Mouse (Mus musculus) adrenal gland (tissue): Measurements from ENCODE around the gene Aym1.
"Not testable (repeated sequence)": the region's sequence is repeated elsewhere in the genome, so short reads cannot be mapped to it uniquely, and the experiment has no call there.

Source experiments
- intact Hi-C: fragments of 180-260 bp; cut with DNase I; formaldehyde crosslinking; loops from one replicate; pipeline ENCODE4 v1.15.1; 2025
- long read RNA-seq, 2 experiments: library from polyadenylated mRNA; unstranded; transcript quantifications; one replicate each; pipeline ENCODE4 v2.0.0; 2020; ENCODE audit warnings: borderline replicate concordance in 1 of 2; ENCODE audit not compliant: insufficient replicate concordance in 1 of 2

The Aym1 gene
- long read RNA-seq, experiment 1, result 0 reads
- long read RNA-seq, experiment 2, result 0 reads

DNA sequence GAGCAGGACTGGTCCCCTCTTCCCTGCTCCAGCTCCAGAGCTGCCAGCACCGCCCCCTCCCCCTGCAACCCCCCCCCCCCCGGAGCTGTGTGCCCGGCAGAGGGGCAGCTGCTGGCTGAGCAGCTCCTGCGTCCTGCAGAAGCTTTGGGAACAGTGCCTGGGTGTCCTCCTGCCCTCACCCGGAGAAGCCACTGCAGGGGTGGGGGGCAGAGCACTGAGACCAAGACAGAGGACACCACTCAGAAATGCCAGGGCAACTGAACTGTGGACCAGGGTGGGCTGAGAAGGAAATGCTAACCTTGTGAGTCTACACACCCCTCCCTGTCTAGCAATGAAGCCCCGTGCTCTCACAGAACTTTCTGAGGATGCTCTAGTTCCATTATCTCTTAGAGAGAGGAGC is at the start of gene Aym1:
Gene Aym1, plus strand, starts transcription at position 109 of the 400 bp plus-strand sequence.
- intact Hi-C loops, result no loop called here

DNA sequence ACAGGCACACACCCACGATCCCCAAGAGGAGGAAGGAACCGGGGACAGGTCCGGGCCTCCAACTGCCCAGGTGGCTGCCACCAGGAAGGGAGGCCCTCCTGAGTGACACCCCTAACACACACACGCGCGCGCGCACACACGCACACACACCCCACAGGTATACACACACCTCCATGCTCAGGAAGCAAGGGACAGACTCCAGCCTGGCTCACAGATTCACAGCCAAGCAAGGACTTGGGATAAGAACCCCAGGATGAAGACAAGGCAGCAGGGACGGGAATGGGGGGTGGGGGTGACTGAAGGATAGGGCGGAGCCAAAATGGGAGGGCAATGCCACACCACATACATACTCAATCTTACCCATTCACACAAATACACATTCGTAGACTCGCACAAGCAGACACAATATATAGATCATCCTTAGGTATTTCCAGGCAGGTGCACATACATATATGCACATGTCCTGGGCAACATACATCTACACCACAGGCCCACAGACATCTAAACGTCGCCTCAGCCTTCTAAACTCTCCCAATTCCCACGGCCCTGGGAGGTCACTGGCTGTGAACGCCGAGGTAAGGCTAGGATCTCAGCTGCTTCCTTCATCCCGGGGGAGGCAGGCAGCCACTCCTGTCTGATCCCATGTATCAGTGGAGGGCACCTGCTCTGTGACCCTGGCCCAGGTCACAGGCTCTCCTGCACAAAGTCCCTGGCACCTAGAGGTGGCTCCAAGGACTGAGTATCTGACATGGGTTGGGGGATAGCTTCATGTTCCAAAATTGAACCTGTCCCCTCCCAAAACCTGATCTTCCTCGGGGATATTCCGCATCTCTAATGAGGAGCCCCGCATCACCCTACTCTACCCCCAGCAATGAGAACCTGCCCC is 47.4 kb upstream of the Aym1 start:
- intact Hi-C loops, result no loop called here

DNA sequence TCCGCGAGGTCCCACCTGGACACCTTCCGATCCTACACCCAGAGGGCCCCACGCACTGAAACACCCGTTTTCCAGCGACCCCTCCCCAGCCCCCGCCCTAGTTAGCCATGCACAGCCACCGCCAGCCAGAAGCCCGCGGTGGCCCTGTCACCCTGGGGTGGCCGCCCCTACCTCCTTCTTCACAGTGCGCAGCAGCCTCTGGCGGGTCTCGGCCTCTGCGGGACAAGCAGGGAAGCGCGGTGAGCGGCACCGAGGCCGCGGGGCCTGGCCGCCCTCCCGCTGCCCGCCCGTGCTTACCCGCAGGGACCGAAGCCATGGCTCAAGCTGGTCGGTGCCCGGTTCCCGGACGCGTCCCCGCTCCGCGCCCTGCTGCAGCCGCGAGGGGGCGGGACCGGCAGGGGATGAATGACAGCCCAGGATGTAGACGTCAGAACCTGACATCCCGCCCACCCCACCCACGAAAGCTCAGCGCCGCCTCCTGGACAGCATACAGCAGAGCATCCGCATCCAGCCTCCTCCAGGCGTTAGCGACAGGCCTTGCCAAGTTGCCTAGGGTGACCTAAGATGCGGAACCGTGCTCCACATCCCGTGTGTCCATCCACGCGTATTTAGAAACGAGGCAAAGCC is 46.6 kb upstream of the Aym1 start, which contains the start of gene Sgsm1:
Gene Sgsm1, minus strand, starts transcription at position 410 of the 627 bp plus-strand sequence.
- intact Hi-C loops, result no loop called here

DNA sequence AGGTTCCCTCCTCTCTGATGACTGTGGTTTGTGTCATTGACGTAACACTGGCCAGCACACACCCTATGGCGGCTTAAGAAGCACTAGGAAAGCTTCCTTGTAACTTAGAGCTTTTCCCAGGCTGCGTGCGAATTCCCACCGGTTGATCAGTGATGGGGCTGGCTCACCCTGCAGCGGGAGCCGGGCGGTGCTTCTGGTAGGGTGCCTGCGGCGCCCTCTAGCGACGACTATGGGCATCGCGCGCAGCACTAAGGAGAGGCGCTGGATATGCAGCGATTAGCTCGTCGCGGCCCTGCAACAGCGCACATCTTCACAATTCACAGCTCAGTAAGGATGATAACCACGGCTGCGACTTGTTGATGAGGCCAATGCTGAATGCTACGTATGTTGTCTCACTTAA is 43.1 kb upstream of the Aym1 start:
- intact Hi-C loops, result no loop called here

DNA sequence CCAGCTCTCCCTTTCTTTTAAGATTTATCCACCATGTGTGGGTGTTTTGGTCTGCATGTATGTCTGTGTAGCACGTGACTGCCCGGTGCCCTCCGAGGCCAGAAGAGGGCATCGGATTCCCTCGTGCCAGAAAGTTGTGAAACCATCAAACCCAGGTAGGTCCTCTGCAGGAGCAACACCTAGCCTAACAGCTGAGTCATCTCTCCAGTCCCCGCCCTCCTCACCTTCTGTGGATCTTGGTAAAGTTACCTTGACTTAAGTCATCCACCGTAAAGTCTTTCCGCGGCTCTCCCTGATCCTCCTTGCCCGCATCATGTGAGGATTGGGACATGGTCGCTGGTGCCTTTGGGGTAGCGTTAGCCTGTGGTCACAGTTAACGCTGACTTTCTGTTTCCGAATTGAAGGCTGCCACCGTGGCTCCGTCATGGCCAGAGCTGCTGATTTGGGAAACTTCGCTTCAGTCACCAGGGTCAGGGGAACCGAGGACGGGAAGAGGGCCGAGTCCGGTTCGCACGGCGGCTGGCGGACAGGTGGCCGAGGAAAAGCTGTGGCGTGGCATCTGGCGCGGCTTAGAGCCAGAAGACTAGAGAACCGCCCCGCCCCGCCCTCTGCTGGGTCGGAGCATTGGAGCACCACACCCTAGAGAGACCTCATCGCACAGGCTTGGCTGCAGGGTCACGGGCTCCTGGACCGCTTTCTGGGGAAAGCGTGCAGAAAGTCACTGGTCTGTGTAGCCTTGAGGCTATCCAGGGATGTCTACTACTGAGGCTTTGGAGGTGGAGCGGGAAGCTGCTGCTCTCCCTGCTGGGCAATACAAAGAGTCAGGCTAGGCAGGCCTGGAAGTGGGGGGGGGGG is 33.1 kb upstream of the Aym1 start:
- intact Hi-C loops, result no loop called here

DNA sequence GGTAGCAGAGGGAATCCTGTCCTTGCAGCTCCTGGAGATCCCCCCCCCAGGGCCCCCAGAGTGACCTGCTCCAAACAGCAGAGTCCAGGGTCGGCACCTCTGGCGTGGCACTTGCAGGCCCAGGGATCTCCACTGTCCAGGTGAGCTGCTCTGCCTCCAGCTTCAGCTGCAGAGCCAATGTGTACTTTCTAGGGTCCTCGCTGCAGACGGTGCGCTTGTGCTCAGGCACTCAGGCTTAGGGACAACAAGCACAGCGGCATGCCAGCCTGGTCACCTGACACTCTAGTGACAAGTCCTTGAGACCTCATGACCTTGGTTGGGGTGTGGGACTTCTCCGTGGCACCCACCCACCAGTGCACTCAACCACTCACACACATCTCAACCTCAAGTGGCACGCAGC is 27.6 kb upstream of the Aym1 start:
- intact Hi-C loops, result no loop called here

DNA sequence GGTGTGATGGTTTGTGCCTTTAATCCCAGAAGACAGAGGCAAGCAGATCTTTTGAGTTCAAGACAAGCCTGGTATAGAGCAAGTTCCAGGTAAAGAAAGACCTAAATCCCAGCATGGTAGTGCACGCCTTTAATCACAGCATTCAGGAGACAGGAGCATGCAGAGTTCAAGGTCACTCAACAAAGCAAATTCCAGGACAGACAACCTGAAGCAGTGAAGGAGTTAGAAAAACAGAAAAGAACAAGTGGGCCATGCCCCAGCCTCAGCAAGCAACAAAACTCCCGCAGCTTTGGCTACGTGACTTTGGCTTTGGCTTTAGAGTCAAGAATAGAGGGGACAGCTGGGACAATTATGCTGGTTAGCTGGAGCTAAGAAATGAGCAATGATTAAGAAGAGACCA is 26.9 kb upstream of the Aym1 start:
- intact Hi-C loops, result no loop called here

DNA sequence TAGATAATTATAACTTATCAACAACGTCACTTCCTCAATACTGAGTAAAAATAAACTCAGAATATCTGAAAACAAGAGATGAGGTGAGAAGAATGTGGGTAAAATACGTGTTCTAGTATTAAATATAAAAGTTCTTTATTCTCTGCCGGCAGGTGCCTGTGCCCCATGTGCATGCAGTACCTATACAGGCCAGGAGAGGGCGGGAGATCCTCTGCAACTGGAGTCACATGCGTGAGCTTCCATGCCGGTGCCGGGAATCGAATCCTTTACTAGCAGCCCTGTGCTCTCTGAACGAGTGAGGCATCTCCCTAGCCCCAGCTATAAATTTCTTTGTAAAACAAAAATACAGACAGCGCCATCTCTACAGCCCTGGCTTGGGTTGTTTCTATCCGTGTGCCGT is 24.9 kb upstream of the Aym1 start:
- intact Hi-C loops, result no loop called here

DNA sequence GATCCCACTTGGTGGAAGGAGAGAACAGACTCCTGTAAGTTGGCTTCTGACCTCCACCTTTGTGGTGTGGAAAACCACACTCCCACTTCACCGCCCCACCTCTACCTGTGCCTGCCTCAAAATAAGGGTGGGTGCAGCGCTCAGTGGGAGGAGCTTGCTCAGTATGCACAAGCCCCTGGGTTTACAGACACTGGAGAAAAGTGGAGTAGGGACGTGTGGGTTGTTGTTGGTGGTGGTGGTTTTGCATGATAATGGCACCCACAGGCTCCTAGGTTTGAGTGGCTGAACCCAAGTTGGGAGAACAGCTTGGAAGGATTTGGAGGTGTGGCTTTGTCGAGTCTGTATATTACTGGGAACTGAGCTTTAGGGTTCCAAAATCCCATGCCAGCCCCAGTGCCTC is 24.2 kb upstream of the Aym1 start:
- intact Hi-C loops, result no loop called here

DNA sequence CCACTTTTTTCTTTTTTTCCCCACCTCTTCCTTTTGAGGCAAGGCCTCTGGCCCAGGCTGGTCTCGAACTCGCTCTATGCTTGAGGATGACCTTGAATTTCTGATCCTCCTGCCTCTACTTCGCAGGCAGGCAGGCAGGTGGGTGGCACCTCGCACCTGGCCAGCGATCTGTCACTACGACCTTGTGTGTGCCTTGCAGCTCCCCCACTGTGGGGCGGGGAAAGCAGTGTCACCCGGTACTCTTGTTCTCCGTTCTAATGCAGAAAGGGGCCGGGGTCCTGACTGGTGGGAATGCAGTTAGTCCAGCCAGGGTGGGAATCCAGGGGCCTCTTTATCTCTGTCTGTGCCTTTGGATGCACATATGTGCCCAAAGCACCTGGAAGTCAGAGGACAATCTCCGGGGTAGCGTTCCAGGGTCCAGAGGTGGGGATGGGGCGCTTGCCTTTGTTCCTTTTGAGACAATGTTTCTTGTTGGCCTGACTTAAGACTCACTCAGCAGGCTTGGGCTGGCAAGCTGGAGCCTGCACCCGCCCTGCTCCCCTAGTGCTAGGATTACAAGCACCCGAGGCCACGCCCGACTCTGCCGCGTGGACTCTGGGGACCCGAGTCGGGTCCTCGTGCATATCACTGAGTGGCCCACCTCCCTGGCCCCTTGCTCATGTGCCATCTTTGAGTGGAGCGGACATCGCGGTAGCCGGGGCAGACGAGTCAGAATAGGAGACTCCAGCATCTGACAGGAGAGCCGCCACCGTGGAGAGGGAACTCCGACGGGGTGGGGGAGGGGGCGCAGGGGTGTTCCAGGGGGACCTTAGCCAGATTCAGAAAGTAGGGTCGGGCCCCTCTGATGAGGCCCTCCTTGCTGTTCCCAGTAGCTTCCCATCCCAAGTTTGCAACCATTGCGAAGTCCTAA is 22.2 kb upstream of the Aym1 start:
- intact Hi-C loops, result no loop called here

DNA sequence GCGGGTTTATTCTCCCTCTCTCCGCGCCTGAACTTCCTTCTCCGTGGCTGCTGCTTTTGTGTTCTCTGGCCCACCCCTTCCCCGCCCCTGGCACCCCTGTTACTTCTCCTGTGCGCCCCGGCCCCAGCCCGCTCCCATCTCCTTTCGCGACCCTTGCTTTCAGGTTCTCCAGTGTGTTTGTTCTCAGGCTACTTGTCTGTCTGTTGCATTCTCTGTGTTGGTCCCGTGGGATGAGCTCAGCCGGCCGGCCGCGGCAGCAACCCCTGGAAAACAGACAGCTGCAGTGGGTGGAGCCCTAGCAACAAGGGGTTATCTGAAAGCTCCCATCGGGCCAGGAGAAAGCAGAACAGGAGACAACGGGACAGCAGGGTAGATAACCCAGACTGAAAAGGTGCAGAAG is 21.4 kb upstream of the Aym1 start:
- intact Hi-C loops, result no loop called here

DNA sequence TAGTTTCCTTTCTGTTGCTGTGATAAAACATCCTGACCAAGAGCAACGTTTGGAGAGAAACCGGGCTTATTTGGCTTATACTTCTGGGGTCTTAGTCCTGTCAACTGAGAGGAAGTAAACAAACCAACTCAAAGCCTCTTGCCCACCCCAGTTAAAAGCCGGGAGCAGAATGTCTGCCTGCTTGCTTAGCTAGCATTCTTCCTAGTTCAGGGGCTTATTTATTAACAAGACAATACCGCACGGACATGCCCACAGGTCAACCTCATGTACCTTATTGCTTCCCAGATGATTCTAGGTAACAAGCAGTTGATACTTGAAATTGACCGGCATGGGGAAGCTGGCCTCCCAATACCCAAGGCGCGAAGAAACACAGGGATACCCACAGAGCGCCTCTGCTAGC is 20.8 kb upstream of the Aym1 start:
- intact Hi-C loops, result no loop called here

DNA sequence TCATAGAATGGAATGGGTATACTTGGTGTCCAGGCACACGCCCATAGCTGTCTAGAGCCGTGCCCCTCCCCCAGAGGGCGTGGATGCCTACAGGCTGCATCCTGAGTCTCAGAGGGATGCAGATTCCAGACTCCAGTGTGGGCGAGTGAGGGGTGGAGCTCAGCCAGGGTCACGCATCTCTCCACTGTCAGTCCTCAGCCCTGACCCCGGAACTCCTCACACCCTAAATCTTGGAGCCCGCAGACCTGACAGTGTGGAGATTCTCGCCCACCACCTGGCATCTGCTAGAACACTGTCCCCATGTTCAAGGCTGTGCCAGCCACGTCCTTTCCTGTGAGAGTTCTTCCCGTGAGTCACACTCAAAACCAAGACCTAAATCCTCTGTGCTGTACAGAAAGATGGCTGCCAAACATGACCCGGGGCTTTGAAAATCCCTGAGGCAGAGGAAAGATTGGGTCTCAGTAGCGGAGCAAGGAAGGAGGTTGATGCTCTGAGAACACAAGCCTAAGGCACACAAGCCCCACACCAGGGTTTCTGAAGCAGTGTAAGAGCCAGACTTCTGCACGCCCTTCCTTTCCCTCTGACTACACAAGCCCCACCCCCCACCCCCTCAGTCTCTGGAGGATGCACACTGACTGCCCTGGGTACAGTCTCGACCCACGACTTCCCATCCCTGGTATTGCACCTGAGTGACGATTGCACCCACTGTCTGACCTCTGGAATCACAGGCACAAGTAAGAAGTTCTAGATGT is 12.3 kb upstream of the Aym1 start:
- intact Hi-C loops, result no loop called here

DNA sequence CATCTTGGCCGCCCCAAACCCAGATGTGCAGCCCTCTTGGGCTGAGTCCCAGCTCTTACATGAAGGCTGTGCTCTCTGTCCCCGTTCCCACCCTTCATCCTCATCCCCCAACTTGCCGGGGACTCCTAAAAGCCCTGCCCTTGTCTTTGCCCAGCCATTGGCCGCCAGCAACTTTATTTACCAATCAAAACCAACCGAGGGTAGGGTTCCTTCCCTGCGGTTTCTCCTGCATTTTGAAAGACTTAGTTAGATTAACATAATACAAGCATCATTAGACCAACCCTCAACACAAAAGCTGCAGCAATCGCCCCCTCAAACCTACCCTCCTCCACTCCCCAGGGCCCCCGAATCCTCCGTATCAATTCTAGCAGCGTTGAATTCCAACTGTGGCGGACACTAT is 11.3 kb upstream of the Aym1 start:
- intact Hi-C loops, result no loop called here

DNA sequence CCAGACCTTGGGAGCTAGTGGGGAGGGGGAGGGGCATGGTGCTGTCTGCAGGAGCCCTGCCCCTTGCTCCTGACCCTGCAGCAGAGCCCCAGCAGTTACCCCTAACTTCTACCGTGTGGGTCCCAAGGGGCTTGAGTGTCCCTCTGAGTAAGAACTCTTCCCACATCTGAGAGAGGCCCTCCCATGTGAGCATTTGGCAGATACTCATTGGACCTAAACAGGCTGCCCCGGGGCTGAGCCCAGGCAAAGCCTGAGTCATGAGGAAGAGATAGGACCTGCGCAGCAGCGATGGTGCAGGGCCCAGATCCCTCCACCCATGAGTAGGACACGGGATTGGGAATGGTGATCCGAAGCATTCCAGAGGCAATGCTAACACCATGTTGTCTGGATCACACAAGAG is 10.4 kb upstream of the Aym1 start:
- intact Hi-C loops, result not testable (repeated sequence)

DNA sequence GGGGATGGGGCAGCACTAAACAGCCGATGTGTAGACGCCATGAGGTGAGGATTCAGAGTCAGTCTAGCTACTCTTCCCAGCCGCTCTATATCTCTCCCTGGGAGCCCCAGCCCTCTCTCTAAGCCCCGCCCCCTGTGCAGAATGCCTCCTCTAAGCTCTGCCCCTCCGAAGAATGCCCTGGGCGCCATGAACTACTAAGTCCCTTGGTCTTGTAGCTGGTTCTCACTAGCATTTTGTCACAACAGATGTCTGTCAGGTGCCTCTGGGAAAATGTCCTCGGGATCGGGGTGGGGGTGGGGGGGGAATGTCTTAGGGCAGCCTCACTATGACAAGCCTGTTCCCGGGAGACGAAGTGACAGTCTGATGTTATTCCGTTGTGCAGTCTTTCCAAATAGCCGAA is 9.5 kb upstream of the Aym1 start:
- intact Hi-C loops, result no loop called here

DNA sequence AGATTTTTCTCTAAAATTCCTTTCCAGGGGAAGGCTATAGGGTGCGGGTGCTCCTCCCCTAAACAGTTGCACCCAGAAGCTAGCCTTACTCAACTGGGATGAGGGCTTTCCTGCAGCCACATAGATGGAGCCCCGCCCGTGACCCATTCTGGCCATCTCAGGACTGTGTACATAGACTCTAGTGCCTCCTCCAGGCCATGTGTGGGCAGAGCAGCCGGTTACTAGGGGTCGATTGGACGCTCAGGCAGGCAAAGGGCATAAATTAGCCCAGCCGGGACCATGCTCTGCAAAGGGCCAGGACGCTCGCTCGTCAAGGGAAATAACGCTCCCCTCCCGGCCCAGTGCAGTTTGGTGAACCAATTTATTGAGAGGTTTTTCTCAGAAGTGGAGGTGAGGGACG is 8.5 kb upstream of the Aym1 start:
- intact Hi-C loops, result no loop called here

DNA sequence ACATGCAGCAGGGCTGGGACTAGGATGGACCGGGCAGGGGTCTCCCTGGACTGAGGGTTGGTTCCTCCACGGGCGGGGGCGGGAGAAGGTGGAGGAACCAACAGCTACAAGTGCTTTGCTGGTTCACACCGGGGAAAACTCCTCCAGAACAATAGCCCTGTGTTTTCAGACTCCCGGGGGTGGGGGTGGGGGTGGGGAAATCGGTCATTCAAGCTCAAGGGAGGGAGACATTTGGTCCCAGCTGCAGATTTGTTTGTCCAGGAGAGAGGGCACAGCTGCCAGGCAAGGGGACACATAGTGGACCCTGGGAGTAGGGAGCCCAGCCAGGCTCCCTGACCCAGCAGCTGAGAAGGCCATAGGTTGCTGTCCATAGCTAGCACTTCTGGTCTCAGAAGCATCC is 7.9 kb upstream of the Aym1 start:
- intact Hi-C loops, result no loop called here

DNA sequence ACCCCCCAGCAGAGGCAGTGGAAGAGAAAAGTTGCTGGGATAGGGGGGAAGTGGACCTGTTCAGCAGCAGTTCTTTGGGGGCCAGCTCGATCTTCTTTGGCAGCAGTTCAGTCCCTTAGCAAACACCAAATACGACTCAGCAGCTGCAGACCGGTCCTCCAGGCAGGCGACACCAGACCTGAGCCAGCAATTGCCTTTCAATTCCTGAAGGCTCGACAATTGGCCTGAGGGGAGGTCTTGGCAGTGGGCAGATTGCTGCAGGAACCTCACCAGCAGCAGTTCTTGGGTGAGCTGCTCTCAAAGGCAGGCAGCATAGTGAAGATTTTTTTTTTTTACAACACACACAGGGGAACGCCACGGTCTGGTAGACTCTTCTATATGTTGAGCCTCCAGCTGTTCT is 7.3 kb upstream of the Aym1 start:
- intact Hi-C loops, result no loop called here

DNA sequence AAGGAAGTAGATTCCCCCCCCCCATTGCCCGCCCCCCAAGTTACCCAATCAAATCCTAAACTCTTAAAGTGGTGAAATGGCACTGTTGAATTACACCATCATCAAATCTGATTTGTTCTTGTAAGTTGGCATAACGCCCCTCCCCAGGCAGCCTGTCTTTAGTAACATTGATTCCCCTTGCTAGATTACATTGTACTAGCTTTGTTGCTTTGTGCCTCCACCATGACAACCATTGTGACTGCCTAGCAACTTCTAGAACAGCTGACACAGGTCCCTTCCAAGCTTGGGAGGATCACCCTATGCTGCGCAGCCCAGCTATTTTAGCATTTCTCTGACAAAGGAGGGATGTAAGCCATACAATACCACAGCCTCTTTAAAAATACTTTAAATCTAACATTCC is 5.3 kb upstream of the Aym1 start:
- intact Hi-C loops, result no loop called here
